ENCODE assay signal across 8 mouse cellular contexts in genomic region chr15:6873154-6873806, GRCm38 (mm10). TPM values are rescaled to one million over a fixed set of nuclear protein-coding genes. Genes with fewer than 3 reads are reported as not detected.
DNase-seq lines count a peak whose midpoint lies in the region; ATAC-seq and TF ChIP-seq lines count a peak whose summit lies in the region.

No protein-coding gene starts in this region.

- peak overlapping the region; percentile 55 for H3K4me2 ChIP-seq in forebrain, postnatal 0 days (ENCODE audit: low read depth)
- H3K4me2 ChIP-seq in midbrain, embryonic 16.5 days (ENCODE audit: low read length) = no peak overlapping the region; the same call in 1 of the 2 replicates

- H3K4me1 ChIP-seq in megakaryocyte, embryonic 14.5 days = peaks cover 30% of the 10 kb centered on the region
- peaks cover 5% of the 10 kb centered on the region; the same call in 1 of the 2 replicates for H3K4me1 ChIP-seq in forebrain, postnatal 0 days (ENCODE audit: insufficient read depth)
- H3K4me1 ChIP-seq in limb, embryonic 10.5 days = peaks cover 15% of the 10 kb centered on the region
- H3K4me1 ChIP-seq in midbrain, embryonic 16.5 days (ENCODE audit: control insufficient read depth, insufficient read depth, low read length) = peaks cover 5% of the 10 kb centered on the region; the same call in 1 of the 2 replicates

- H3K36me3 ChIP-seq in megakaryocyte, embryonic 14.5 days (replicated peaks; ENCODE audit: low read length) = no peaks in the 10 kb centered on the region
- H3K36me3 ChIP-seq in forebrain, postnatal 0 days (ENCODE audit: insufficient read depth) = no peaks in the 10 kb centered on the region
- no peaks in the 10 kb centered on the region for H3K36me3 ChIP-seq in limb, embryonic 10.5 days
- H3K36me3 ChIP-seq in midbrain, embryonic 16.5 days (ENCODE audit: control insufficient read depth, insufficient read depth, low read length) = no peaks in the 10 kb centered on the region

- H3K27ac ChIP-seq in forebrain, postnatal 0 days (ENCODE audit: low read depth, low read length) = no peak overlapping the region
- no peak overlapping the region for H3K27ac ChIP-seq in limb, embryonic 10.5 days
- H3K27ac ChIP-seq in midbrain, embryonic 16.5 days (ENCODE audit: low read length) = no peak overlapping the region

- no peaks in the 10 kb centered on the region for H3K9me3 ChIP-seq in megakaryocyte, embryonic 14.5 days
- no peaks in the 10 kb centered on the region for H3K9me3 ChIP-seq in forebrain, postnatal 0 days (ENCODE audit: low read length)
- H3K9me3 ChIP-seq in limb, embryonic 10.5 days (replicated peaks) = no peaks in the 10 kb centered on the region
- no peaks in the 10 kb centered on the region for H3K9me3 ChIP-seq in midbrain, embryonic 16.5 days (replicated peaks; ENCODE audit: control insufficient read depth, low read length, poor library complexity, severe bottlenecking)

- 30% methylated on average over 17 of the region's 17 CpGs for WGBS in forebrain, postnatal 0 days
- WGBS in limb, embryonic 10.5 days = 37% methylated on average over 17 of the region's 17 CpGs
- WGBS in midbrain, embryonic 16.5 days = 35% methylated on average over 17 of the region's 17 CpGs

- DNase-seq in forebrain, postnatal 0 days = no peak
- peak; percentile 37 for DNase-seq in limb, embryonic 10.5 days (ENCODE audit: low spot score)
- DNase-seq in spleen, adult 12 weeks (ENCODE audit: low spot score) = no peak
- no peak for DNase-seq in left cerebral cortex, postnatal 25 days (ENCODE audit: low spot score in 2 of 2)
- no peak for DNase-seq in adrenal gland, postnatal 4 days (ENCODE audit: low spot score in 2 of 2)

- no peak for ATAC-seq in megakaryocyte, adult 5-6 weeks (ENCODE audit: poor library complexity, severe bottlenecking)
- ATAC-seq in forebrain, postnatal 0 days = peak; percentile 14; the same call in 1 of the 2 replicates
- peak; percentile 56 for ATAC-seq in midbrain, embryonic 16.5 days

- peak overlapping the region; percentile 85 for H3K4me3 ChIP-seq in megakaryocyte, embryonic 14.5 days (replicated peaks)
- H3K4me3 ChIP-seq in forebrain, postnatal 0 days (ENCODE audit: low read depth, low read length) = peak overlapping the region; percentile 32
- peak overlapping the region; percentile 59 for H3K4me3 ChIP-seq in limb, embryonic 10.5 days
- H3K4me3 ChIP-seq in midbrain, embryonic 16.5 days (ENCODE audit: low read depth, low read length) = peak overlapping the region; percentile 39; the same call in 1 of the 2 replicates

- H3K9ac ChIP-seq in forebrain, postnatal 0 days = no peak overlapping the region
- no peak overlapping the region for H3K9ac ChIP-seq in midbrain, embryonic 16.5 days (ENCODE audit: low read depth, low read length)

- H3K27me3 ChIP-seq in megakaryocyte, embryonic 14.5 days (replicated peaks) = peaks cover 61% of the 10 kb centered on the region
- peaks cover 30% of the 10 kb centered on the region for H3K27me3 ChIP-seq in forebrain, postnatal 0 days (ENCODE audit: insufficient read depth, low read length)
- peaks cover 50% of the 10 kb centered on the region for H3K27me3 ChIP-seq in limb, embryonic 10.5 days (ENCODE audit: low read depth, poor library complexity, severe bottlenecking)
- H3K27me3 ChIP-seq in midbrain, embryonic 16.5 days (ENCODE audit: control insufficient read depth, insufficient read depth, low read depth, low read length) = peaks cover 17% of the 10 kb centered on the region

- no peak for TF ChIP-seq CTCF in forebrain, postnatal 0 days (IDR thresholded peaks at IDR 0.05; ENCODE audit: low read depth)

- intact Hi-C loops in left cerebral cortex, postnatal 25 days (cut with DNase I) = no loop called here

RNA-seq across cellular contexts. Expression of gene Osmr, which starts 1.5 kb away (rescaled TPM):
- not detected in 2 replicates for polyA plus RNA-seq in megakaryocyte, embryonic 14.5 days (2012; ENCODE audit: insufficient read depth, low replicate concordance)
- 0.02 TPM in 1 of 2 replicates, not detected in the other for total RNA-seq in megakaryocyte, adult 5-6 weeks (2015)
- total RNA-seq in megakaryocyte, adult 5-6 weeks (2017) = 0.77 TPM in 1 of 2 replicates, not detected in the other
- 1.8 and 2.6 TPM in 2 replicates for total RNA-seq in forebrain, postnatal 0 days (2014; rRNA removed)
- 1.1 and 1.7 TPM in 2 replicates for polyA plus RNA-seq in forebrain, postnatal 0 days (2015; fragmentation: Nextera tagmentation; extraction: Ambion mirVana)
- 0.26 and 0.31 TPM in 2 replicates for polyA plus RNA-seq in limb, embryonic 10.5 days (2016; fragmentation: Nextera tagmentation; extraction: Ambion mirVana)
- polyA plus RNA-seq in midbrain, embryonic 16.5 days (2015; fragmentation: Nextera tagmentation; extraction: Ambion mirVana) = 2.1 and 2.6 TPM in 2 replicates
- total RNA-seq in left cerebral cortex, postnatal 25 days (2021) = 1 to 10 TPM; 2.3 to 2.5 TPM
- 1 to 10 TPM; 6.1 to 6.3 TPM for total RNA-seq in adrenal gland, postnatal 4 days (2021)

Comparison
In these comparisons a context has a peak if more than half of its experiments do, and no peak if none do; other contexts are left out.
1. H3K4me3 ChIP-seq: peak in every context shown above with its lines; median percentile 85 in megakaryocyte, embryonic 14.5 days; 59 in limb, embryonic 10.5 days; 39 in midbrain, embryonic 16.5 days; 32 in forebrain, postnatal 0 days.